Mouse (Mus musculus) kidney, embryonic 14.5 days (tissue): ENCODE data around the gene Nr3c2. TPM values are rescaled to one million over a fixed set of nuclear protein-coding genes. Genes with fewer than 3 reads are reported as not detected.

Source experiments
- ATAC-seq: fragments of 200-750 bp; cut with Nextera tagmentation; 2 replicates; pipeline ENCODE4 v1.8.0; 2017; ENCODE audit warnings: moderate number of reproducible peaks, mild to moderate bottlenecking, moderate TSS enrichment, moderate library complexity; ENCODE audit not compliant: low FRiP score, low TSS enrichment
- H3K27ac ChIP-seq: fragments of 300-500 bp; sonication (generic); 2 replicates; pipeline ENCODE4 v1.5.1; 2014; ENCODE audit warnings: low read depth, mild to moderate bottlenecking, low read length, moderate library complexity, mixed read lengths
- H3K27me3 ChIP-seq: fragments of 300-500 bp; sonication (generic); 2 replicates; pipeline ENCODE4 v1.6.1; 2014; ENCODE audit warnings: mild to moderate bottlenecking, low read length; ENCODE audit not compliant: control insufficient read depth, insufficient read depth
- H3K36me3 ChIP-seq: fragments of 300-500 bp; sonication (generic); 2 replicates; pipeline ENCODE4 v1.6.1; 2014; ENCODE audit warnings: low read length, mixed read lengths; ENCODE audit not compliant: control insufficient read depth, insufficient read depth
- H3K4me1 ChIP-seq: fragments of 300-500 bp; sonication (generic); 2 replicates; pipeline ENCODE4 v1.6.1; 2014; ENCODE audit warnings: low read length, mixed read lengths; ENCODE audit not compliant: control insufficient read depth, insufficient read depth
- H3K4me2 ChIP-seq: fragments of 300-500 bp; sonication (generic); replicated peaks from 2 replicates; pipeline ENCODE4 v1.6.1; 2014; ENCODE audit warnings: low read depth, mild to moderate bottlenecking, low read length
- H3K4me3 ChIP-seq: fragments of 300-500 bp; sonication (generic); 2 replicates; pipeline ENCODE4 v1.5.1; 2014; ENCODE audit warnings: mild to moderate bottlenecking, low read length
- H3K9ac ChIP-seq: fragments of 300-500 bp; sonication (generic); 2 replicates; pipeline ENCODE4 v1.6.1; 2014; ENCODE audit warnings: low read depth, mild to moderate bottlenecking, low read length, moderate library complexity
- H3K9me3 ChIP-seq: fragments of 300-500 bp; sonication (generic); 2 replicates; pipeline ENCODE4 v1.6.1; 2016; ENCODE audit warnings: low read length; ENCODE audit not compliant: control insufficient read depth
- WGBS: fragments of 180-500 bp; shearing (Covaris S2); extraction: QIAGEN DNeasy Blood & Tissue Kit; methylation state at CpG from one replicate; pipeline ENCODE4 v1.1.7; 2014; 5-methylcytosine and 5-hydroxymethylcytosine counted together
- polyA plus RNA-seq: library from polyadenylated mRNA; unstranded; fragments of >200 nt; fragmentation: Nextera tagmentation; extraction: Ambion mirVana; gene quantifications from 2 replicates; pipeline ENCODE4 v1.2.1, GENCODE M21; 2014

Nr3c2 gene
- polyA plus RNA-seq, 1 experiment from 2014 or later: 1.4 TPM

DNA sequence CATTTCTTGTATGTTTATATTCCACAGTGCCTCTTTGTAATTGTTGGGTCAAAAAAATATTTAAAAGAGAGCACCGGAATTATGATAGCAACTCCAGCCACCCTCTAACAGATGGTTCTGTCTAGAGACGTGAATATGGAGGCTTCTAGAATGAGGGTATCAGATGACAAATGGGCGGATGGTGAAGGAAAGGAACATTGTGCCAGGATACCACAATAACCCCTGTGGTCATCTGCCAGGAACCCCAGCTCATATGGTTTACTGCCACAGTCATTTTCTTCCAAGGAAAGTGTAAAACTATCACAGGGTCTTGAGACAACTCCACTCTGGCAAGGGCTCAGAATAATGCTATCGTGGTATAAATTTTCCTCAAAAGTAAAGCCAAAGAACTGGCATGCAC, 289.1 kb downstream of the Nr3c2 start:
- H3K4me3 ChIP-seq: no peak overlapping the region
- 48% methylated on average over 4 of the region's 4 CpGs for WGBS
- no peak for ATAC-seq
- no peak overlapping the region for H3K27ac ChIP-seq
- H3K9me3 ChIP-seq: no peaks in the 10 kb centered on the region
- no peak overlapping the region for H3K4me2 ChIP-seq
- H3K27me3 ChIP-seq: no peaks in the 10 kb centered on the region
- H3K9ac ChIP-seq: no peak overlapping the region
- H3K4me1 ChIP-seq: no peaks in the 10 kb centered on the region
- H3K36me3 ChIP-seq: no peaks in the 10 kb centered on the region

DNA sequence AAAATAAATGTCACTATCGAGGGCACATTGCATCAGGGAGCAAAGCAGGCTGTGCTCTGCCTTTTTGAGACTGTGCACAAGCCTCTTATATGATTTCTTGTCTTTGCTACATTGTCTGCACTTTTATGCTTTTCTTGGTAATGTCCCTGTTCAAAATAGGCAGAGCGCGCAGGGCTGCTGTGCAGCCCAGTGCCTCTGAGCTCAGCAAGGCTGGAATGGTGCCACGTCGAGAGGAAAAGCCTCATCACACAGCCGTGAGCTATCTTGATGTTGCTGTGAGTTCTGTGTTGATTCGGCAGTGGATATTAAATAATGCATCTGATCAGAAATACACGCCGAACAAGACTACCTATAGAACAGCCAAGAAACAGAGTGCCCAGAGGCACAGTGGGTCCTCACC, 290.1 kb downstream of the Nr3c2 start:
- no peaks in the 10 kb centered on the region for H3K9me3 ChIP-seq
- no peak for ATAC-seq
- H3K27ac ChIP-seq: no peak overlapping the region
- no peaks in the 10 kb centered on the region for H3K36me3 ChIP-seq
- H3K9ac ChIP-seq: no peak overlapping the region
- H3K4me1 ChIP-seq: no peaks in the 10 kb centered on the region
- H3K4me3 ChIP-seq: no peak overlapping the region
- 86% methylated on average over 9 of the region's 9 CpGs for WGBS
- H3K4me2 ChIP-seq: no peak overlapping the region
- no peaks in the 10 kb centered on the region for H3K27me3 ChIP-seq

DNA sequence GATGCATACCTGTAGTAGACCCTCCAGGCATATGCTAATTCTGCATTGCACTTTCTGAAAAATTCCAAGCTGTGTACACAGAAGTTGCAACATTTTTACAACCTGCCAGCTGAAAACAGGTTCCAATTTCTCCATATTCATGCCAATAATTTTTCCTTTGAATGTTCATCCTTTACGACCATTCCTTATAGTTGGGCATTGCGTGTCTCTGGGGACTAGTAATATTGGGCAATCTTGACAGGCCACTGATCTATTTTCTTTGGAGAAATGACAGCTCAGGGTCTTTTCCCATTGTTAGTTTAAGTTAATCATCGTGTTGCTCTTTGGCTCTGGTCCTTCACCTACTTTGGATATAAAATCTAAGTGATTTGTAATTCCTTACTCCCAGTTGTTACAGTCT, 291.2 kb downstream of the Nr3c2 start:
- no peak for ATAC-seq
- H3K4me1 ChIP-seq: no peaks in the 10 kb centered on the region
- no peak overlapping the region for H3K4me2 ChIP-seq
- no peaks in the 10 kb centered on the region for H3K36me3 ChIP-seq
- no peak overlapping the region for H3K27ac ChIP-seq
- H3K4me3 ChIP-seq: no peak overlapping the region
- H3K9ac ChIP-seq: no peak overlapping the region
- H3K9me3 ChIP-seq: no peaks in the 10 kb centered on the region
- H3K27me3 ChIP-seq: no peaks in the 10 kb centered on the region
- 74% methylated on average over 3 of the region's 3 CpGs for WGBS

DNA sequence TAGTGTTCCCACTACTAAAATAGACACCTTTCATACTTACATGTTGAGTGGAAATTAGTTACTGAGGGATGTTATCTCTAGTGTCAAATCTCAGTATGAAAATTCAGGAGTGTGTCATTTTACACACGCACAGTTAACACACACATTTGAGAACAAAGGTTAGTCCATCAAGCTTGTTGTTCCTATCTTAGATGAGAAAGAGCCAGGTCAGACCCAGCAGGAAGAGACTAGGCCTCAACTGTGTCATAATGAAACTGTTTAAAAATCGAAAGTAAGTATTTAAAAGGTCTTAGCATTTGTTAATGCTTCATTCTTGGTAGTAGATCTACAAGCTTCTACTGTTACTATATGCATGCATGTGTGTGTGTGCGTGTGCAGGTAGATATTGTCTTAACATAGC, 310.1 kb downstream of the Nr3c2 start:
- no peak overlapping the region for H3K4me2 ChIP-seq
- no peaks in the 10 kb centered on the region for H3K36me3 ChIP-seq
- no peaks in the 10 kb centered on the region for H3K9me3 ChIP-seq
- WGBS: 86% methylated on average over 3 of the region's 3 CpGs
- ATAC-seq: no peak
- no peak overlapping the region for H3K9ac ChIP-seq
- no peaks in the 10 kb centered on the region for H3K27me3 ChIP-seq
- H3K4me3 ChIP-seq: no peak overlapping the region
- no peak overlapping the region for H3K27ac ChIP-seq
- peaks cover 3% of the 10 kb centered on the region; the same call in 1 of the 2 replicates for H3K4me1 ChIP-seq

DNA sequence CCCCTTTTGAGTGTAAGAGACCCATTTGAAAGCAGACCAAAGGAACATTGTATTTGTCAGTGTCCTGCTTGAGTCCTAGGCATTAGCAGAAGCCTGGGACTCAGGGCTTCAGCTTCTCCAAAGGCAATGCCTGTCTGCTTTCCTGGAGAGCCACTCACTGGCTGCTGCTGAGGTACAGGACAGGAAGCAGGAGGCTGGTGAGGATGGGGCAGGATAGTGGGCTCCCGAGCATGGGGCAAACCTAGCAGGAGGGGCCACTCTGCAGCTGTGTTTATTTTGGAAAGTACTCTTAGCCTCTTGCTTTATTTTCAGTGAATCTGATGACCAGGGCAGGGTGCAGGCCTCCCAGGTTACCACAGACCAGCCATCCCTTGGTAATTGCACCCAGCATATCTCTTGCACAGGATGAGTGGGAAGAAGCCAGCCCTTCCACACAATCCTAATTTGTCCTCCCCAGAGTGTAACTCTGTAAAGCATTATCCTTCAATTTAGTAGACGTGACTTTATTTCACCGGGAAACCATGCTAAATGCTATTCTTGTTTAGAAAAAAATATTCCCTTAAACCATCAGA, 314.7 kb downstream of the Nr3c2 start:
- Histone ChIP-seq H3K36me3 (no peaks in the 10 kb centered on the region), H3K4me1 (peaks cover 3% of the 10 kb centered on the region; the same call in 1 of the 2 replicates), H3K9me3 (no peaks in the 10 kb centered on the region), H3K27ac (no peak overlapping the region), H3K9ac (no peak overlapping the region), H3K27me3 (no peaks in the 10 kb centered on the region), H3K4me2 (no peak overlapping the region), H3K4me3 (no peak overlapping the region)
- peak; percentile 73 for ATAC-seq
- WGBS: 63% methylated on average over 3 of the region's 3 CpGs

DNA sequence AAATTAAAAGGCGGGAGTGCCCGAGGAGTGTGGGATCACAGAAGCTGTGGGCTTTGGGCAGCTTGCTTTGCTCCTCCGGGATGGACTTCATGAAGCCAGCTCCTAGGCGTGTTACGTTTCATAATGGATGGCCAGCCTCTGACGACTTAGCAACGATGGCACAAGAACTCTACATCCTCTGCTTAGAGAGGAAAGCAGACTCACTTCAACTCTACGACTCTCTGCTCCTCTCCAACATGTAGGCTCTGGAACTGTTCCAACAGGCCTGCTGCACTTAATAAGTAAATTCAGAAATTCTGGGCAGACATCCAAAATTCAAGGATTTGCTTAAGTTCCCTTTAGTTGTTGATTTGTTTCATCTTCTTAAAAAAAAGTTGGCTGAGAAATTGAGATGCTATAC, 315.4 kb downstream of the Nr3c2 start:
- peak; percentile 16; the same call in 1 of the 2 replicates for ATAC-seq
- H3K9me3 ChIP-seq: no peaks in the 10 kb centered on the region
- H3K4me3 ChIP-seq: no peak overlapping the region
- 62% methylated on average over 8 of the region's 8 CpGs for WGBS
- no peaks in the 10 kb centered on the region for H3K27me3 ChIP-seq
- no peak overlapping the region for H3K27ac ChIP-seq
- no peaks in the 10 kb centered on the region for H3K36me3 ChIP-seq
- H3K4me2 ChIP-seq: no peak overlapping the region
- H3K9ac ChIP-seq: no peak overlapping the region
- H3K4me1 ChIP-seq: peaks cover 3% of the 10 kb centered on the region; the same call in 1 of the 2 replicates

DNA sequence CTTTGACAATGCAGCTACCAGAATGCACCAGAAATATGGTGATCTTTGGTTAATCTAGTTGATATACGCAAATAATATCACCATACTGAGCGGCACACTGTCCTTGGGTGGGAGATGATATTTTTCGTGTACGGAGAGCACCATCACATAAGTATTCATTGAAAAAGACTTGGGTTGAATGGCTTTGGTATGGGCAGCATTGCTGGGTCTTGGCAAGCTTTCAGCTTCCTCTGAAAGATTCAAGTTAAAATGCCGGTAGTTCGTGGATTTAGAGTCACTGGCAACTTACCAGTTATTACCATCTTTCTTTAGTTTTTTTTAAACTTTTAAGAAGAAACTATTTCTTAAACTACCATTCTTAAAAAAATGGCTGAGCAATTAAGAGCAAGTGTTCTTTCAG, 315.9 kb downstream of the Nr3c2 start:
- H3K4me2 ChIP-seq: no peak overlapping the region
- H3K4me1 ChIP-seq: peaks cover 3% of the 10 kb centered on the region; the same call in 1 of the 2 replicates
- no peak overlapping the region for H3K4me3 ChIP-seq
- H3K27ac ChIP-seq: no peak overlapping the region
- WGBS: 87% methylated on average over 6 of the region's 6 CpGs
- H3K36me3 ChIP-seq: no peaks in the 10 kb centered on the region
- no peaks in the 10 kb centered on the region for H3K9me3 ChIP-seq
- H3K9ac ChIP-seq: no peak overlapping the region
- no peaks in the 10 kb centered on the region for H3K27me3 ChIP-seq
- ATAC-seq: no peak

DNA sequence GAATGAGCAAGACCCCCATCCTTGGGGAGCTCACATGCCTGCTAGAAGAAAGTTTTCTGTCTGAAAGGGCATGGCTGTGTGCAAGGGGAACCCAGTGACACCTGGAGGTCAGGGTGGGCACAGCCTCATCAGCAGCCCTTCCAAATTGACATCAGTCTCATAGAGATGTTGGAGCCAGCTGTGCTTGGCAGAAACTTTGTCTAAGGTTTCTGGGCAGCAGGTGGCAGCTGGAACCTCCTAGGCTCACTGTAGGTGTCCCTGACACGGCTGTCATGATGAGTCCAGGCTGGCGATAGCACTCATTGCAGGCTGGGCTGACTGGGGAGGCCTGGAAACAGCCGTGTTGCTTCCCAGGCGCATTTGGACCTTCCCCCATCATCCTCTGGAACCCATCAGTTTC, 323.9 kb downstream of the Nr3c2 start:
- Histone ChIP-seq H3K4me3 (no peak overlapping the region), H3K4me2 (no peak overlapping the region), H3K4me1 (no peaks in the 10 kb centered on the region), H3K27ac (no peak overlapping the region), H3K9ac (no peak overlapping the region), H3K9me3 (no peaks in the 10 kb centered on the region), H3K36me3 (no peaks in the 10 kb centered on the region), H3K27me3 (no peaks in the 10 kb centered on the region)
- peak; percentile 64; the same call in 1 of the 2 replicates for ATAC-seq
- WGBS: 55% methylated on average over 4 of the region's 4 CpGs

DNA sequence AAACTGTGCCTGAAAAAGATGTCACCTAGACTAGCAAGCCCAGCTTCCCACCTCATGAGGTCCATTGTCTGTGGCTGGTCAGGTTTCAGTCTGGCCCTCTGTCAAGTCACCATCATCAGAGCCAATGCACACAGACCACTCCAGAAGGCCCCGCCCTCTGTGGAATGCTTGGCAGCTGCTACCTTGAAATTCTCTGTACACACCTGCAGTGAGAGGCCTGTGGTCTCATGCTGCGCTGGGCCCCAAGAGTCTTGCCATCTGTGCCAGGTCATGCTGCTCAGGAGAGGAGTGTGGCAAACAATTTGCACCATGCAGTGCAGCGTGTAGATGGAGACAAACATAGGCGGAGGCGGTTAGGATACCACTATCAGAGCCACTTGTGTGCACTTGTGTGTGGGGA, 328.5 kb downstream of the Nr3c2 start:
- Histone ChIP-seq H3K4me3 (no peak overlapping the region), H3K27me3 (no peaks in the 10 kb centered on the region), H3K9me3 (no peaks in the 10 kb centered on the region), H3K4me2 (no peak overlapping the region), H3K36me3 (no peaks in the 10 kb centered on the region), H3K9ac (no peak overlapping the region), H3K4me1 (no peaks in the 10 kb centered on the region), H3K27ac (no peak overlapping the region)
- WGBS: 93% methylated on average over 5 of the region's 5 CpGs
- ATAC-seq: 0 out of 2 replicates have a peak, but pooled peaks have one; percentile 40
